Mouse (Mus musculus) stomach, postnatal 0 days (tissue): ENCODE measurements around the gene Rhof.

Experiments used
- CTCF ChIP-seq: IDR thresholded peaks from 2 replicates; pipeline ENCODE4 v1.5.1; 2016; ENCODE audit warnings: antibody characterized with exemption, low read depth, mild to moderate bottlenecking, moderate library complexity
- EP300 ChIP-seq: optimal IDR thresholded peaks from 2 replicates; pipeline ENCODE3; 2016; ENCODE audit warnings: antibody characterized with exemption

- TF ChIP-seq CTCF, result no peak
- no peak for TF ChIP-seq EP300
These were observed 52.5 kb downstream of the Rhof start for GRCm38 (mm10) chr5:123080041-123080440.
